Mouse (Mus musculus) common myeloid progenitor, adult 5-6 weeks (primary cell): ENCODE results near the gene Shank2. TPM values are rescaled to one million over a fixed set of nuclear protein-coding genes. Genes with fewer than 3 reads are reported as not detected.
A peak's percentile ranks its signal among the peaks of the same experiment; 100 is the strongest.

Experiments used
- ATAC-seq: replicated peaks from 2 replicates; pipeline ENCODE4 v1.8.0; 2016; ENCODE audit warnings: low read depth, mild to moderate bottlenecking, moderate TSS enrichment, inconsistent platforms; ENCODE audit not compliant: poor library complexity, severe bottlenecking
- total RNA-seq: library from RNA; stranded (forward); fragments of 200-1000, 187-1606 nt; gene quantifications from 2 replicates; pipeline ENCODE4 v1.2.3, GENCODE M21; 2017

The Shank2 gene
- total RNA-seq, 1 experiment from 2014 or later: not detected

DNA sequence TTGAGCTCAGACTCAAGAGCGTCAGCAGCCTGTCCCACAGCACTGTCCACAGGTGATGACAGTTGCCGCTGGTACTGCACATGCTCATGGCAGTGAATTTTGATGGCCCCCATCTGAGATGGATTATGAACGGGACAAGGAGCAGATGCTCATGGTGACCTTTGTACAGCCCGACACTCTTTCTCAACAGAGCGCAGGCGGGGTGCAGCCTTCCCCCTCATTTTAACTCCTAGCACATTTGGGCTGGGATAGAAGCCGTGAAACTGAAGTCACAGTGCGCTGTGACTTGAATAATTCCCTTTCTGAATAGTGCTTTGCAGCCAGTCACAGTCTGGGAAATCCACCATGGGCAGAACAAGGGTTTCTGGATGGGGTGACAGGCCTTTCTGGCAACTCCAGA, 152.0 kb downstream of the Shank2 start:
- ATAC-seq: no peak

DNA sequence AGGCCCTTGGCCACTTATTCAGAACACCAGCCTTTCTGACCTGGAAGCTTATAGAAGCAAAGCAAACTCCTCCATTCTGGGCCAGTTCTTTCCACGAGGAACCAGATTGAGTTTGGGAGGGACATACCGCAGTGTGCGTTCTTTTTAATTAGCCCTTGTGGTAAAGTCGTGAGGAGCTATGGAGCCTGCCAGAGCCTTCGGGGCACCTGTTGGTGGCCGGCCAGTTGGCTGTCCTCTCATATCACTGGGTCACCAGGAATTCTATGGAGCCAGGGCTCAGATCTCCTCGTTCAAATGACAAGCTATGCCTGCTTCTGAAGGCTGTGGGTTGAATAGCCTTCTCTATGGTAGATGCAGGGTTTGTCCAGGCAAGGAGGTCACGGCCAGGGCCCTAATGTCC, 156.2 kb downstream of the Shank2 start:
- ATAC-seq: no peak

DNA sequence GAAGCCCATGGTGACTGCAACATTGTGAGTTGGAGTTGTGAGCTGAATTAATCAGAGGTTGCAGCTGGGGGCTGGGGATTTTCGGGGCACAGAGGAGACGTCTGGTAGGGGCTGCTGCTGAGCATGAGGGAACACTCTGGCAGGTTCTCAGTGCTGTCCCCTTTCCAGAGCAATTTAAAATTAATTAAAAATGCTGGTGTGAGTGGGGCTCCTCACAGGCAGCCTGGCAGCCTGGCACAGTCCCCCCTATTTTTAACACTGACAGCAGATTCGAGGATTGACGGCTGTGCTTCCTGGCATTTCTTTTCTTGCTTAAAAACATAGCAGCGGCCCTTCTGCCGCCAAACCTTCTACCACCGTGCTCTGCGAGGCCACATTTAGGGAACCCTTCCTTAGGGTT, 157.8 kb downstream of the Shank2 start:
- ATAC-seq: no peak

DNA sequence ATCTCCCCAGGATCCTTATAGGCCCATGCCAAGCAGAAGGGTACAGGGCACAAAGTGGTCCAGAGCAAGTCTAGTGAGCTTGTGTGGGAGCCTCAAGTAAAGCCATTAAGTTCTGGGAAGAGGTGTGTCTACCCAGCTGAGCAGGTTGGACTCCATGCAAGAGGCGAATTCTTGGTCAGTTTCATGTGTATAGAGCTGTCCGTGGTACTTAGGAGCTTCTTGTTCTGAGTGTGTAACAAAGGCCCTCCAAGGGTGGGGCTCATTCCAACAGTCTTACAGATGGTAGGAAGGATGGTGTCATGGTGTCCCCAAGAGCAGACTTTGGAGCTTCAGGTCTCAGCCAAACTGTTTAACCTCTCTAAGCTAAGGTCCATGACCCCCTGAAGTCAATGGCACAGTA, 158.3 kb downstream of the Shank2 start:
- no peak for ATAC-seq

DNA sequence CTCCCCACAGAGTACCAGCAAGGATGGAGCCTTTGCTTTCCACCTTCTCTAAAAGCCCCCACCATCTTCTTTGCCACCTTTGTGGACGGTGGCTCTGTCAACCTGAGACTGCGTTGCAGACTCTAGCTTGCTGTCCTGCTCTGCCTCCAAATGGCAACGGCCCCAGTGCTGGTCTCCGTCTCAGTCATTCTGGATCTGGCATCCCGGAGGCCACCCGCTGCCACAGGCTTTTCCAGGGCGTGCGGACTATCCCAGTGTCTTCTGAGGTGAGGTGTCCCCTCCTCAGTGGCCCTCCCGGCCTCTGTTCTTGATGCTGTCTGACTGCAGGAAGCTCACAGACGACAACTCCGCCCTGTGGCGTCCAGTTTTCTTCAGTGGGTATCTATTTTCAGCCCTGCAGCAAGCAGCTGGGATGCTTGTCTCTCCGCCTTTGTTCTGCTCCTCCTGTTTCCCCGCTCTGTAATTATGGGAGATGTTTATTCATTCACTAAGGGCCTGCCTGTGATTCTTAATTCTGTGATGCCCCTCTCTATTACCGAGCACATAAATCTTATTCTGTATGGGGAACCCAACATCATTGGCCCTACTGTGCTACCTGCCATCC, 159.0 kb downstream of the Shank2 start:
- no peak for ATAC-seq

DNA sequence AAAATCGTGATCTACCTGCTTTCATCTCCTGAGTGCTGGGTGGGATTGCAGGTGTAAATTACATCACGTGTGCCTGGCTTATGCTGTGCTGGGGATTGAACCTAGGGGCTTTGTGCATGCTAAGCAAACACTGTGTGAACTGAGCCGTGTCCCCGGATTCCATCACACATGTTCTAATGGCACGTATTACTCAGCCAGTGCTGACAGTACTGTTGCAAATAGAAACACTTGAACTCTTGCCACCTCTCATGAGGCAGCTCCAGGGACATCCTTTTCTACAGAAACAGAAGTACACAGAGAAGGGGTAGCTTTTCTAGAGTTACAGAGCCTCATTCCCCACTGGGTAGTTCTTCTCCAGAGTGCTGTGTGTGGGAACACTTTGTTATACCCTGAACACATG, 168.5 kb downstream of the Shank2 start:
- no peak for ATAC-seq

DNA sequence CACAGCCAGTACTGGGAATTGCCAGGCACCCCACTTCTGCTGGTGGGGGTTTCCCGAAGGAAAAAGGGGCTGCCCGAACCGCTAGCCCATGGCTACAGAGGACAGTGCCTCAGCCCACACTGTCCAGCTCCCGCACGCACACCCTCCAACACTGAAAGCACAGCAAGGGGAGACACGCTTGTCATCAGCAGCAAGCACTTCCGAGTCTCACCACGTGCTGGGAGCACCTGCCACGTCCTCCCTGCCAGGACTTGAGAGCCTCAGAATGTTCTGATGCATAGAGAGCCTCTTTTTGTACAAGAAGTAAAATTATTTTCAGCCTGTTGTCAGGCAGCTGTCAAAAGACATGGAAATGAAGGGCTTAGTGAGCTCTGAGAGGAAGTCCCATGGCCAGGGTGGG, 169.0 kb downstream of the Shank2 start:
- ATAC-seq: no peak

DNA sequence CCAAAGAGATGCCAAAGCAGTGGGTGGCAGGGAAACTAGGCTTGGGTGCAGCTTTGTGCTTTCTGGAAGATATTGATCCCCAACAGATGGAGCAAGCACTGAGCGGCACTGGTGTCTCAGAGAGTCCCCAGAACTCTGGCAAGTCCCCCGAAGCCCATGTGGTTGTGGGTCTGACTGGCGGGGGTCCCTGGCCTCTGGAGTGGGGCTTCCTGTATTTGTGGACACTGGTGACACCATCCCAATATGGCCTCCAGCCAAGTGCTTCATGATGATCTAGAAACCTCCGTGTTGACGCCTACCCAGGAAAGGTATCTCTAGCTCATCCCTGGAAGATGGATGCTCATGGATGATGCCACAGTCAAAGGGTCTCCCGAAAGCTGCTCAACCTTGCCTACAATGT, 172.1 kb downstream of the Shank2 start:
- ATAC-seq: no peak

DNA sequence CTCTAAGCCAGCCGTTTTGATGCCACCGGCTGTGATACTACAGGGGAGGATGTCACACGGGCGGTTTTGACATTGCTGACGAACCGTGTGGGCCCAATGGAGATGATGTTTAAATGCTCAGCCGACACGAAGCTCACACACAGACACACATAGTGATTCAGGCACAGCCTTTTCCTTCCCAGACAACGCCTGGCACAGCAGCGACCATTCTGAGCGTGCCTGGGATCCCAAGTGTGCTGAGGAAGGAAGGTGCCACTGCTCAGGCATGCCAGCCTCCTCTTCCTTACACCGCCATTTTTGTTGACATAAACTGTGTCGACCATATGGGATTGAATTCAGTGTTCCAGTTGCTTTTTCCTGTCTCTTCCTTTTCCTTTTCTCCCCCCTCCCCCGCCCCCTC, 172.6 kb downstream of the Shank2 start:
- ATAC-seq: no peak

DNA sequence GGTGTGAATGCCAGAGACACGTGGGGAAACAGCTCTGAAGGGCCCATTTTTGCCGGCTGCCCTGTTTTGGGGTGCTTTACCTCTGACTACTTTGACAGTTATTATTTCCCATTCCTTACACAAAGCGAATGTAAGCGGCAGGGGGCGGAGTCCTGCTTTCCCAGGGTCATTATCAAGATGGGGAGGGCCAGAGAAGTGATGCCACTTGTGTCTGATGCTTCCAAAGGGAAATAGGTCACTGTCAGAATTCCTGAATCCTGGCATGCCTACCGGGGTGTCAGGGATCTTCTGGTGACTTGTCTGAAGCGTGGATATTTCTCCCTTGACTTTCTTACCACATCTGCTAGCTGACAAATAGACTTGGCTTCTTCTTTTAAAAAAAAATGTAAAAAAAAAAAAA, 173.3 kb downstream of the Shank2 start:
- ATAC-seq: no peak

DNA sequence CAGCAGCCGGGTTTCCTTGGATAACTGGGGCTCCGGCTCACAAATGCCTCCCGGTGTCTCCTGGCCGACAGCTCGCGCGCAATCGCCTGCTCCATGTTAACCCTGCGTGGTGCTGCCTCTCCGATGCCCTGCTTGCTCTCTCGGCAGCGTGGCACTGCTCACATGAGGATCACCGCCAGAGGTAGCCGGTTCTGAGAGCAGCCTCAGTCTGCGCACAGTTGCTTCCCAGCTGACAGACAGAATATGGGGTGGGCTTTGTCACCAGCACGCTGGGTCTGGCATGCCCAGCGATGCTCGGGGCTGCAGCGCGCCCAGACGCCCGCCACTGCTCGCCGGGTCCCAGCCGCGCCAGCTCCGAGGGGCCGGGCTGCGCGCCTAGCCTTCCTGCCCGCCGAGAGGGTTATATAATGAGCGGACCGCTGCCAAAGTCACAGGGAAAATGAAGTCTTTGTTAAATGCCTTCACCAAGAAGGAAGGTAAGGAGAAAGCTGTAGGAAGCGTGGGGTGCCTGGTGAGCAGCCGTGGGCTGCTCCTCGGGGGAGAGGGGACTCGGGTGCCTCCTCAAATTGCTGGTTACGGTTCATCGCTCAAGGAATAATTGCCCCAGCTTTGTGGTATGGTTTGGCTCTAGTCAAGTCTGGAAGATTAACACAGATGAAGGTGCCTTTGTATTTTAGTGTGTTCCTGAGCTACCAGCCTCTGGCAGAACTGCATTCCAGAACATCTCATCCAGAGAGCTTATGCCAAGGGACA, 173.9 kb downstream of the Shank2 start:
- no peak for ATAC-seq

DNA sequence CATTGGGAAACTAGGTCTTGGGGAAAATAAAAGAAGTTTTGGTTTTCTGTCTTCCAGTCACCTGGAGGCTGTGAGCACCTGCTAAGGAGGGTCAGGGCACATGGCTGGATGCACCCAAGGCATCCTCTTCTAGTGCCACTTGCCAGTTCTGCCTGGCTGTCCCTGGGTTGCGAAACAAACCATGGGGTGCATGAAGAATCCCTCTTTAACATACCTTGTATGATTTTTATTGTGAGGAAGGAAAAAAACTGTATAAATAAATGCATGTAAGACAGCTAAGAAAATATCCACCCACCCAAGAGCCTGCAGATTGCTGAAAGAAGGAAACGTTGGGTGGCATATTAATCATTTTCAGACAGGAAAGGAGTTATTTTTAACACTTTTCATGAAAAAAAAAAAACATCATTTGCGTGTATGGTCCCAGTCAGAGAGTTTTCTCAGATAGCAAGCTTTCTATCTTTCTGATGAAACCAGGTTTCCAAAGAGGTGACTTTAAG, 174.6 kb downstream of the Shank2 start:
- no peak for ATAC-seq

DNA sequence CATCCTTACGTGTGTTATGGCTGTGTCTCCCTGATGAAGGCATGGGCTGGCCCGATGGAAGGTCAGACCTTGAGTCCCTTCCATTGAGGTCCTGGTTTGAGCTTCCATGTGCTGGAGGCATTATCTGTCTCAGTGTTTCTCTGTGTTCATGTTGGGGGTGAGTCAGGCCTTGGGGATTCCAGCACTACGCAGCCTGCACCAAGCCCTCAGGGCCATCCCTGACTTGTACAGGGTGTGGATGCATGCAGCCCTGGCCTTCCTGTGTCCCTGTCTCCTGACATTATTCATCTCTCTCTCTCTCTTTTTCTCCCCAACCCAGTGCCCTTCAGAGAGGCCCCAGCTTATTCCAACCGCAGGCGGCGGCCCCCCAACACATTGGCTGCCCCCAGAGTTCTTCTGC, 177.7 kb downstream of the Shank2 start:
- ATAC-seq: no peak

DNA sequence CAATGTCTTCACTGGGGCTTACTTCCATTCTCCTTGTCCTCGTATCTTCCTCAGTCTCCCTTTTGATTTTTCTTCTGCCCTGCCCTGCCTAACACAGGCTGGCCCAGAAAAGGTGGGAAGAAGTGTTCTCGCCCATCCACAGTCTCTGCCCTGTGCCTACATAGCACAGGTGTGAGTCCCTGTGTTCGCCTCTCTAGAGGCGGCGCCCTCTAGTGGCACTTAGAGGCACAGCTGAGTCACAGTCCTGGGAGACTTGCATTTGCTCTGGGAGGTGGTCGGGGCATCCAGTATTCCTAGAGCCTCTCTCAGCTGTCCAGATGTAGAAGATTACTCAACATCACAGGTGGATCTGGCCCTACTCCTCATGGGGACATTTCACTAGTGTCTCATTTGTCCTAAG, 179.2 kb downstream of the Shank2 start:
- peak; percentile 80 for ATAC-seq

DNA sequence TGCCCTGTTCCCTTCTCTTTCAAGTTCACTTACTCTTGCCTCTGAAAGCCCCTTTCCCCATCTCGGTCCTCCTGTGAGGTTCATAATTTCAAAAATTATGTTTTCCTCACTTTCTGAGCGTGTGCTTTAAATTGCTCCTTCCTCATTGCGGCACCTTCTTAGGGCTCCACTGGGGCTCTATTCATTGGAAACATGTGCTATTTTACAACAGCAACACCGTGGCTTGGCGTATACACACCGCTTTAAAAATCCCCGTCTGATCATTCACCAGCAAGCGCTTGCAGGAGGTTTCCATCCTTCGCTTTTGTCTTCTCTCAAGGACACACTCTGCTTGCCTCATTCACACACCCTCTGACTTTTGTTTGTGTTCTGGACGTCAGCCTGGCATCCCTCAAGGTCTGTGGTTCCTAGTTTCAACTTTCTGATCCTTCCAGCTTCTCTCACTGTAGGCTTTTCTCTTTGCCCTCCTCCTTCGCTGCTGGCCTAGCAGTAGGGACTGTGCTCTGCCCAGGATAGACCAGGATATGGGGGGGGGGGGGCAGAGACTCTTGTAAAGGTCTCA, 186.2 kb downstream of the Shank2 start:
- no peak for ATAC-seq

DNA sequence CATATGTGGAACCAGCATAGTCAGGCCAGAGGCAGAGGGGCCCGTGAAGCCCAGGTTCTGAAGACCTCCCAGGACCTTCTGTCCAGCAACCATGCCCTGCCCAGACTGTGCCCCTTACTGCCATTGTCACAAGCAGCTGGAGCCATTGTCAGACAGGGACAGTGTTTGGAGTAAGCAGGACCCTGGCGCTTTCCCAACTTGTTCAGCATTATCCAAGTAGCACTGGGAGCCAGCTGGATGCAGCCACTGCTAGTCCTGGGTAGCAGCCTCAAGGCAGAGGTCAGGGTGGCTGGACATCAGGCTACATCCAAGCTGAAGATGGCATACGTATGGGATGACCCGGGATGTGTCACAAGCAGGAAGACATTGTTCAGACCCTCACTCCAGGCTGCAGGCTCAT, 187.7 kb downstream of the Shank2 start:
- ATAC-seq: no peak

DNA sequence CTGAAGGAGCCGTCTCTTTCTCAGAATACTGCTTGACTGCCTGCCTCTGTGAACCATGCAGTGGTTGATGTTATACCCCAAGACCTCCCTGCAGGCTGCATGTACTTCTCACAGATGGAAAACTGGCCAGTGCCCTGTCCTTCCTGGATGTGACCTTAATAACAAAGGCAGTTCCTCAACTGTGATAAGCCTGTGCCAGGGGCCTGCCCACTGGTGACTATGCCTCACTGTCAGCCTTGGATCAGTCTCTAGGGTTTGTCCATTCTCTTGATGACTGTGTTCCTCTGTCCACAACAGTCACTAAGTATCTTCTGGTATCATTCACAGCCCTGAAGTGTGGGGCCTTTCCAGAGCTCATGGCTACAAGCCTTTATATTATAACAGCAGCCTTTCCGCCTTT, 196.8 kb downstream of the Shank2 start:
- no peak for ATAC-seq

DNA sequence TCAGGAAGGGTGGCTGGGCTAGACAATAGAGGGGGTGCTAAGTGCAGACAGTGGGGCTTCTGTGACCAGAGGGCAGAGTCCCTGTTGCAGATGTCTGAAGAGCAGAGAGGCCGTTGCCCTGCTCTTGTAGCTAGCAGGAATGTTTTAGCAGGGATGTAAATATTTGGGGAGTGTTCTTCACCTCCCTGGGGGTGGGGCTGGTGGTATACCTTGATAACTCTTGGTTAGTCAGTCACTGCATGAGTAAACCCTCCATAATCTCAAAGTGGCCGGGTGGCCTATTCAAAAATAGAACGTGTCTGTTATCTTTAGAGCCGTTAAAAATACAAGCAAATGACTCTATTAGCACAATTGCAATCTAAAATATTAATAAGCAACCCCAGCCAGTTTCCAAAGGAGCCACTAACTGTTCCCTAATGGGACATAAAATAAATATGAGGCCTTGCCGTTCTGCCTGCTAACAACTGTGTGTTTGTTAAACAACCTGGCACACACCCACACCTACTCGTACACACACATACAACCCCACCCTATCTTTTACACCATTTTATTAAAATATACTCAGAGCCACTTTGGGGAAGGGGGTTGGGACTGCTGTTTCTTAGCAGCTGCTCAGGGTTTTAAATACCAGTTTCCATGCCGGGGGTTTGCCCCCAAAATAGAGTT, 200.4 kb downstream of the Shank2 start:
- no peak for ATAC-seq

DNA sequence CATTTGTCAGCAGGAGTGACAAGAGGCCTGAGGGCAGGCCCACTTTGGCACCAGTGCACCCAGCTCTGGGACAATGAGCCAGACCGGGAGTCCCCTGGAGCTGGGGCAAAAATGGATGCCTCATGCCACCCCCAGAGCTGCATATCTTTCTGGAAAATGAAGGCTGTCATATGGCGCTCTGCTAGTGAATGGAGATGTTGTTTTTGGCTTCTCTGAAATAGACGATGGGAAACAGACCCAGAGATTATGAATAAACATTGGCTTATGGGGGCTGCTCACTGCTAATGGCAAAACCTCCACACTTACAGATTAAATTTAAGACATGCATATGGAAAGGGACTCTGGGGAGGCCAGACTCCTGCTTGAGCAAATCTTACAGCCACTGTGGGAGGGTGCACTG, 202.6 kb downstream of the Shank2 start:
- ATAC-seq: no peak

DNA sequence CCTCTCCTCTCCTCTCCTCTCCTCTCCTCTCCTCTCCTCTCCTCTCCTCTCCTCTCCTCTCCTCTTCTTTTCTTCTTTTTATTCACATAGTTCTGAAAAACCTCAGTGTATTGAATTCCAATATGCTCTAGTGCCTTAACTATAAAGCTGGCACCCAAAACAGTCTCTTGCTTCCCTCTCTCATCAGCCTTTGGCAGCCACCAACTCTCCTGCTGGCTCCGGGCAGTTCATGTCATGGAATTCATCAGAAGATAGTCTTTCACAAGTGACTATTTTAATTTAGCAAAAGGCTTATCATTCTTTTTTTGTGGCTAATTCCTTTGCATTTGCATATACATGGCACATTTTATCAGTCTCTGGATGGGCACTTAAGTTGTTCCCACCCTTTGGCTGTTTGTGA, 203.4 kb downstream of the Shank2 start:
- no peak for ATAC-seq

DNA sequence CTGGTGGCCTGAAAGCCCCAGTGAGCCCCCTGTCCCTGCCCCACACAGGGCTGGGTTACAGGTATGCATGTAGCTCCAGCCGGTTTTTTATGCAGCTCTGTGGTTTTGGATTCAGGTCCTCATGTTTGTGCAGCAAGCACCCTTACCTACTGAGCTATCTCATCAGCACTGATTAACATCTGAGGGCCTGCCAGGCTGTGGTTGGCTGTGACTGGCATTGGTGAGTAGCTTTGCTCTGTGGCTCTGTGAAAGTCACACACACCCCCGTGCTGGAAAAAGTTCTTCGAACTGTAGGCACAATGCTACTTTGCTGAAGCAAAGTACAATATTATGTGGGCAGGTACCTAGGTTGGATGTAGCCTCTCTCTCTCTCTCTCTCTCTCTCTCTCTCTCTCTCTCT, 204.1 kb downstream of the Shank2 start:
- ATAC-seq: no peak
